Mouse (Mus musculus) CH12.LX (cell line): ENCODE measurements around the gene Rbm25. TPM values are rescaled to one million over a fixed set of nuclear protein-coding genes. Genes with fewer than 3 reads are reported as not detected.

Experiments used
- DNase-seq: peaks from one replicate; pipeline ENCODE4 v3.0.0-alpha.2; 2013; ENCODE audit errors: extremely low read depth
- H3K27ac ChIP-seq: 2 replicates; pipeline ENCODE4 v1.5.1; 2012; ENCODE audit warnings: low read depth, mild to moderate bottlenecking, control low read depth, moderate library complexity; ENCODE audit not compliant: insufficient read depth
- H3K27me3 ChIP-seq: replicated peaks from 2 replicates; pipeline ENCODE3; 2012; ENCODE audit warnings: inconsistent platforms
- H3K36me3 ChIP-seq, 2 experiments: replicated peaks in 1 of 2; 2 replicates each; pipeline versions ENCODE3 to v1.6.1; 2012; ENCODE audit warnings: inconsistent platforms in 1 of 2, low read length in 1 of 2, mild to moderate bottlenecking in 1 of 2, mixed read lengths in 1 of 2, moderate library complexity in 1 of 2; ENCODE audit not compliant: control insufficient read depth in 1 of 2, insufficient read depth in 1 of 2
- H3K4me1 ChIP-seq, 2 experiments: 2 replicates each; pipeline ENCODE4 v1.6.1; 2012; ENCODE audit warnings: inconsistent platforms in 1 of 2, moderate library complexity in 1 of 2; ENCODE audit not compliant: insufficient read depth in 2 of 2, control insufficient read depth in 1 of 2
- H3K4me2 ChIP-seq: 2 replicates; pipeline ENCODE4 v1.6.1; 2012; ENCODE audit warnings: low read depth, mild to moderate bottlenecking, control low read depth; ENCODE audit not compliant: poor library complexity, insufficient read depth, severe bottlenecking
- H3K4me3 ChIP-seq, 3 experiments: fragments of 150-350 bp in 1 of 3; sonication (generic) in 1 of 3; replicated peaks in 1 of 3; 2 replicates each; pipeline versions ENCODE3 to v1.5.1; 2011 to 2012; ENCODE audit warnings: low read depth in 2 of 3, low read length in 2 of 3, mild to moderate bottlenecking in 2 of 3, moderate library complexity in 2 of 3, control low read depth in 1 of 3, improper control_type of control experiment in 1 of 3, inconsistent platforms in 1 of 3, mixed read lengths in 1 of 3; ENCODE audit not compliant: poor library complexity in 1 of 3
- H3K79me2 ChIP-seq: replicated peaks from 2 replicates; pipeline ENCODE4 v1.6.1; 2012; ENCODE audit warnings: mild to moderate bottlenecking, moderate library complexity; ENCODE audit not compliant: control insufficient read depth, poor library complexity, insufficient read depth, severe bottlenecking; ENCODE audit errors: extremely low read depth
- H3K9ac ChIP-seq: 2 replicates; pipeline ENCODE4 v1.6.1; 2012; ENCODE audit warnings: low read depth, mild to moderate bottlenecking, control low read depth, moderate library complexity; ENCODE audit not compliant: insufficient read depth
- H3K9me3 ChIP-seq: replicated peaks from 2 replicates; pipeline ENCODE3; 2012; ENCODE audit warnings: low read length, inconsistent platforms, mixed read lengths
- BHLHE40 ChIP-seq: IDR thresholded peaks from 2 replicates; pipeline ENCODE4 v1.6.1; 2011; ENCODE audit warnings: mild to moderate bottlenecking, low read depth, low read length, improper control_type of control experiment
- CHD1 ChIP-seq: IDR thresholded peaks from 2 replicates; pipeline ENCODE4 v1.6.1; 2012; ENCODE audit warnings: low read depth, low read length, improper control_type of control experiment, inconsistent platforms
- CHD2 ChIP-seq: IDR thresholded peaks from 2 replicates; pipeline ENCODE4 v1.6.1; 2011; ENCODE audit warnings: low read length, improper control_type of control experiment
- ELF1 ChIP-seq: IDR thresholded peaks from 2 replicates; pipeline ENCODE4 v1.6.1; 2014; ENCODE audit warnings: low read depth, mild to moderate bottlenecking, inconsistent platforms, low read length, improper control_type of control experiment
- ETS1 ChIP-seq: conservative IDR thresholded peaks from 2 replicates; pipeline ENCODE4 v1.6.1; 2012; ENCODE audit warnings: low read depth, mild to moderate bottlenecking, inconsistent platforms, low read length, improper control_type of control experiment, moderate library complexity
- GABPA ChIP-seq: IDR thresholded peaks from 2 replicates; pipeline ENCODE4 v1.6.1; 2012; ENCODE audit warnings: low read depth, low read length, improper control_type of control experiment, inconsistent platforms; ENCODE audit not compliant: insufficient replicate concordance
- HCFC1 ChIP-seq: IDR thresholded peaks from 2 replicates; pipeline ENCODE4 v1.6.1; 2012; ENCODE audit warnings: low read depth, mild to moderate bottlenecking, inconsistent platforms, low read length, improper control_type of control experiment
- KAT2A ChIP-seq: IDR thresholded peaks from 2 replicates; pipeline ENCODE4 v1.6.1; 2012; ENCODE audit warnings: low read length, improper control_type of control experiment, inconsistent platforms; ENCODE audit not compliant: insufficient replicate concordance
- MXI1 ChIP-seq: IDR thresholded peaks from 2 replicates; pipeline ENCODE4 v1.6.1; 2011; ENCODE audit warnings: mild to moderate bottlenecking, low read depth, low read length, improper control_type of control experiment
- MYC ChIP-seq: IDR thresholded peaks from 2 replicates; pipeline ENCODE4 v1.6.1; 2011; ENCODE audit warnings: low read depth, mild to moderate bottlenecking, improper control_type of control experiment, low read length
- NRF1 ChIP-seq: IDR thresholded peaks from 2 replicates; pipeline ENCODE4 v1.6.1; 2014; ENCODE audit warnings: low read depth, mild to moderate bottlenecking, inconsistent platforms, low read length, improper control_type of control experiment, moderate library complexity
- RCOR1 ChIP-seq: conservative IDR thresholded peaks from 2 replicates; pipeline ENCODE4 v1.6.1; 2012; ENCODE audit warnings: low read depth, mild to moderate bottlenecking, inconsistent platforms, low read length, improper control_type of control experiment
- SMC3 ChIP-seq: IDR thresholded peaks from 2 replicates; pipeline ENCODE4 v1.6.1; 2011; ENCODE audit warnings: low read depth, low read length, improper control_type of control experiment
- TBP ChIP-seq: conservative IDR thresholded peaks from 2 replicates; pipeline ENCODE4 v1.6.1; 2011; ENCODE audit warnings: low read depth, low read length, improper control_type of control experiment
- TCF12 ChIP-seq: IDR thresholded peaks from 2 replicates; pipeline ENCODE4 v1.6.1; 2014; ENCODE audit warnings: low read depth, mild to moderate bottlenecking, inconsistent platforms, low read length, improper control_type of control experiment
- UBTF ChIP-seq: IDR thresholded peaks from 2 replicates; pipeline ENCODE4 v1.6.1; 2012; ENCODE audit warnings: low read depth, mild to moderate bottlenecking, inconsistent platforms, low read length, improper control_type of control experiment, moderate library complexity
- ZC3H11A ChIP-seq: IDR thresholded peaks from 2 replicates; pipeline ENCODE4 v1.6.1; 2012; ENCODE audit warnings: low read depth, mild to moderate bottlenecking, inconsistent platforms, low read length, improper control_type of control experiment
- dilution Hi-C: fragments of 300-500 bp; cut with MboI; formaldehyde crosslinking; loops from 2 replicates; pipeline ENCODE4 v1.14.3; 2020; ENCODE audit warnings: low sequenced_read_pairs; ENCODE audit not compliant: extremely low pct_unique_long_range_greater_than_20kb, extremely low pct_ligation_motif_present
- in situ Hi-C: fragments of 300-500 bp; cut with MboI; formaldehyde crosslinking; loops from 3 replicates; pipeline ENCODE4 v1.14.3; 2019; ENCODE audit warnings: low sequenced_read_pairs, low pct_ligation_motif_present, low pct_unique_long_range_greater_than_20kb, mixed read lengths
- polyA plus RNA-seq: library from polyadenylated mRNA; unstranded; fragments of >175 nt; gene quantifications from 2 replicates; pipeline ENCODE4 v1.2.1, GENCODE M21; 2012; ENCODE audit warnings: low read depth; ENCODE audit not compliant: insufficient read length
- total RNA-seq, 2 experiments: library from RNA; depleted of rRNA; stranded (reverse); fragments of 300-350 nt in 1 of 2; fragments of >200 nt in 1 of 2; gene quantifications; 2 replicates each; pipeline ENCODE4 v1.2.3; 2012 to 2014

Rbm25 gene
- total and polyA plus RNA-seq, 3 experiments, result 58.6 to 227 (median 97.5) TPM

DNA sequence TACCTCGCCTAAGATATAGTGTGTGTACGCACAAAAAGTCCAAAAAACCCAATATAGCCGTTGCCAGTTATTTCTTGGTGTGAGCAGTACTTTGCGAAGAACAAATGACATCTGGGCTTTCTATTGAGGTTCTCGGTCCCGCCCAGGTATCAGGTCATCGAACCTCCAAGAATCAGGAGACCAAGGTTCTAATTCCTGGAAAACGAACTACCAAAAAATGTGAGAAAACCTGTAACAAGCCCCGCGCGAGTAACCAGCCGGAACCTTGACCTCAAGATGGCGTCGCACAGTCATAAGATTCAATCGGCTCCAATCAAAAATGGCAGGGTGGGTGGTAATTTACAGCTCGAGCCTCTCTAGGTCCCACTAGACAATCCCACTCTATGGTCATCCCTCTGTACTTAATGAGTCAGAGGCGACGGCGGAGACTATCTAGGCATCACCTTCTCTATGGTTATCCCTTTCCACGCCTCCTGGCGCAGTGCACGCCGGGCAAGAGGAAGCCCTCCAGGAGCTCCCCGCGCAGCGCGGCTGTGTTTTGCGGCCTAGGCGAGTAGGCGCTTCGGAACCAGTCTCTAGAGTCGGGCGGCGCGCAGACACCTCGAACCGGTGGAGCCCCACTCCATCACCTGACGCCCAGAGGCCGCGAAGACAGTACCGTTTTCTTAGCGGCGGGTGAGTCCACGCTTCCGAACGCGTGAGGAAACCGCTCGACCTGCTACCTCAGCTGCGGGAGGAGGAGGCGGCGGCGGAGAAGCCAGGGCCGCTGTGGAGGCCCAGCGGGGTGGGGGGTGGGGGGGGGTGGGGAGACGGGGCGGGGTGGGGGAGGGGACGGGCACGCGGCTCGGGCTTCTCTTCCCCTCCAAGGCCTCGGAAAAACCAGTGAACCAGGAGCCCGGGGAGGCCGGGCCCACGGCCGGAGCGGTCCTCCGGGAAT lies 975 bp downstream of the Rbm25 start (continued):
- peak; percentile 60 for TF ChIP-seq CHD2

DNA sequence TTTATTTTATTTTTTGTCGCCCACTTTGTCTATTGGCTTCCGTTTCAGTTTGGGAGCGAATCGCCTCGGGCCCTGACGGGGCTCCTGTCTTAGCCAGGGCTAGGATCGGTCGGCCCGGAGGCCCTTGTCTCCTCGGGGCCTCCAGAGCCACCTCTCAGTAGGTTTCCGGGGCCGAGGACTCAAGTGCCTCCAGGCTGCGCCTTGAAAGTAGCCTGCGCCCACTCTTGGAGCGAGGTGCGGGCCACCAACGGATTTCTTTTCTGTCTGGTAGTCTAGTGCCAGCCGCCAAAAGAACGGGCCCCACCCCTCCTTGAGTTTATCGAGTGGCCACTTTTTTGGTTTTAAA lies 1.6 kb downstream of the Rbm25 start:
- H3K9ac ChIP-seq, result peak overlapping the region; percentile 75
- no peaks in the 10 kb centered on the region for H3K27me3 ChIP-seq
- peak overlapping the region; percentile 61 to 86 (median 74) for H3K4me3 ChIP-seq
- H3K4me2 ChIP-seq, result peak overlapping the region; percentile 54; the same call in 1 of the 2 replicates
- in situ Hi-C loops (no loop called here), dilution Hi-C loops (no loop called here)
- TF ChIP-seq MXI1 (no peak), UBTF (0 out of 2 replicates have a peak, but pooled peaks have one; percentile 7), ELF1 (peak; percentile 28; the same call in 1 of the 2 replicates)
- DNase-seq, result peak; percentile 44
- H3K4me1 ChIP-seq, result peaks cover 0 to 15% of the 10 kb centered on the region in 2 experiments; a peak in 2 of 4 replicates
- H3K27ac ChIP-seq, result peak overlapping the region; percentile 70; the same call in 1 of the 2 replicates
- no peaks in the 10 kb centered on the region for H3K9me3 ChIP-seq
- peaks cover 47% of the 10 kb centered on the region for H3K79me2 ChIP-seq
- H3K36me3 ChIP-seq, result peaks cover 7 to 23% of the 10 kb centered on the region in 2 experiments

DNA sequence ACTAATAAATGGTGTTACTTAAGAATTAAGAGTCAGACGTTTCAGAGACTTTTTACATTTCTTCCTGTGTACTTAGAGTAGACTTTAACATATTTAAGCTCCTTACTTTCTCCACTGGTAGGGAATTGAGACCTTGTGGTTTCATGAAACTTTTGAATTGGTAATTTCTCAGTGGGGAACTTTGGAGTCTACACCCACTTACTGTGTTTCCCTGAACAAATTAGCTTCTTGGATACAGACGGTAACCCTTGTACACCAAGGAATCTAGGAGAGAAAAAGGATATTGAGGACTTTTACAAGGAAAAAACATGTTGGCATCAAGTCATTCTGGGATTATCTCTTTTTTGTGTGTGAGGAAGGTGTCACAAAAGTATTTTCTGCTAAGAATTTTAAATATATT lies 2.8 kb downstream of the Rbm25 start:
- H3K4me1 ChIP-seq, result peaks cover 0 to 15% of the 10 kb centered on the region in 2 experiments; a peak in 2 of 4 replicates
- H3K27me3 ChIP-seq, result no peaks in the 10 kb centered on the region
- peak overlapping the region; percentile 75 for H3K9ac ChIP-seq
- peaks cover 54% of the 10 kb centered on the region for H3K79me2 ChIP-seq
- in situ Hi-C loops (no loop called here), dilution Hi-C loops (no loop called here)
- H3K36me3 ChIP-seq, result peaks cover 7 to 29% of the 10 kb centered on the region in 2 experiments
- H3K27ac ChIP-seq, result no peak overlapping the region
- peak overlapping the region; percentile 38 to 86 (median 74) for H3K4me3 ChIP-seq
- no peaks in the 10 kb centered on the region for H3K9me3 ChIP-seq
- no peak for DNase-seq
- H3K4me2 ChIP-seq, result peak overlapping the region; percentile 87
- TF ChIP-seq RCOR1 (no peak), KAT2A (no peak), CHD1 (no peak), BHLHE40 (no peak), HCFC1 (no peak), GABPA (no peak), SMC3 (no peak), UBTF (no peak), NRF1 (no peak), ETS1 (no peak), CHD2 (no peak), ZC3H11A (no peak), TBP (no peak), MYC (no peak), TCF12 (no peak), ELF1 (no peak)
- TF ChIP-seq, all 38 proteins: peak for 0
